Mouse (Mus musculus): Measurements from ENCODE around the gene Ttc38.

DNA sequence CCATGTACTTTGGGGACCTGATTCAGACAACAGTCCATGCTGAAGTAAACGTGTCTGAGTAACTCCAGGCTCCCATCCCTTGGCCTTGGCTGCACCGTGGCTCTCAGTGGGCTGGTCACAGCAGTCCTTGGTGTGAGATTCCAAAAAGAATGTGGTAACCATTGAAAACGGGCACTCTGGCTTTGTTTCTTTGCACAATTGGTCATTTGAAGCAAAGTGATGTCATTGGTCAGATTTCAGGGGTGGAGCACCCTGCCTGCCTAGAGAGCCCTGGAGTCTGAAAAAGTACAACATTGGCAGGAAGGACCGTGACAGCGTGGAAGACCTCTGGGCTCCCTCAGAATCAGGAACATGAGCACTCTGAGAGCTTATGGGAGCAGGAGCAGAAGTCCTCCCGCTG is 67.3 kb downstream of the Ttc38 start:
- TF ChIP-seq CTCF (conservative IDR thresholded peaks at IDR 0.05; ENCODE audit: insufficient read depth, insufficient read length, low read depth, low read length), result no peak
- no peak for TF ChIP-seq POLR2A (IDR thresholded peaks at IDR 0.05; ENCODE audit: low read depth, low read length)
